Mouse (Mus musculus) mouse embryonic stem cell (cell line): Measurements from ENCODE around the gene Anks1b.

Experiments
- in situ Hi-C, 2 experiments: fragments of 300-500 bp; cut with MboI; formaldehyde crosslinking; loops; 1 replicate in 1 of 2; 3 replicates in 1 of 2; pipeline ENCODE4 v1.14.3; 2019 to 2020; ENCODE audit warnings: low sequenced_read_pairs in 2 of 2, low pct_unique_long_range_greater_than_20kb in 1 of 2, mixed read lengths in 1 of 2; ENCODE audit not compliant: unreplicated experiment in 1 of 2

The Anks1b gene

GRCm38 (mm10) chr10:90464906-90465305 lies 591.6 kb downstream of the Anks1b start:
- in situ Hi-C loops: no loop called here

GRCm38 (mm10) chr10:90465426-90465825 lies 592.1 kb downstream of the Anks1b start:
- in situ Hi-C loops: no loop called here

- in situ Hi-C loops: no loop called here
Measured at GRCm38 (mm10) chr10:90467546-90467945, 594.2 kb downstream of the Anks1b start.

GRCm38 (mm10) chr10:90493436-90493835 lies 620.1 kb downstream of the Anks1b start:
- in situ Hi-C loops: no loop called here

GRCm38 (mm10) chr10:90493996-90494642 lies 620.8 kb downstream of the Anks1b start:
- in situ Hi-C loops: no loop called here

- in situ Hi-C loops: no loop called here
Measured at GRCm38 (mm10) chr10:90494981-90495516, 621.7 kb downstream of the Anks1b start.

- in situ Hi-C loops: no loop called here
Measured at GRCm38 (mm10) chr10:90507561-90507960, 634.3 kb downstream of the Anks1b start.

- in situ Hi-C loops: no loop called here
Measured at GRCm38 (mm10) chr10:90512801-90513200, 639.5 kb downstream of the Anks1b start.

GRCm38 (mm10) chr10:90531813-90532212 lies 658.5 kb downstream of the Anks1b start:
- in situ Hi-C loops: no loop called here

- in situ Hi-C loops: no loop called here
Measured at GRCm38 (mm10) chr10:90535370-90535769, 662.1 kb downstream of the Anks1b start.

GRCm38 (mm10) chr10:90546635-90547034 lies 673.3 kb downstream of the Anks1b start:
- in situ Hi-C loops: no loop called here

- in situ Hi-C loops: no loop called here
Measured at GRCm38 (mm10) chr10:90562906-90563305, 689.6 kb downstream of the Anks1b start.

GRCm38 (mm10) chr10:90576191-90577098 lies 703.1 kb downstream of the Anks1b start:
- in situ Hi-C loops: no loop called here

- in situ Hi-C loops: no loop called here
Measured at GRCm38 (mm10) chr10:90577099-90577461, 703.8 kb downstream of the Anks1b start.

- in situ Hi-C loops: no loop called here
Measured at GRCm38 (mm10) chr10:90577777-90578176, 704.5 kb downstream of the Anks1b start.

GRCm38 (mm10) chr10:90579970-90580369 lies 706.7 kb downstream of the Anks1b start:
- in situ Hi-C loops: no loop called here

- in situ Hi-C loops: no loop called here
Measured at GRCm38 (mm10) chr10:90584052-90584451, 710.7 kb downstream of the Anks1b start.

- in situ Hi-C loops: no loop called here
Measured at GRCm38 (mm10) chr10:90596142-90596541, 722.8 kb downstream of the Anks1b start.

- in situ Hi-C loops: no loop called here
Measured at GRCm38 (mm10) chr10:90596576-90596975, 723.3 kb downstream of the Anks1b start.

- in situ Hi-C loops: no loop called here
Measured at GRCm38 (mm10) chr10:90599149-90599548, 725.8 kb downstream of the Anks1b start.
